Mouse (Mus musculus) v-Abl transformed pro-B cells (cell line): ENCODE measurements around the gene Slc6a21.
"Not testable (repeated sequence)": the region's sequence is repeated elsewhere in the genome, so short reads cannot be mapped to it uniquely, and the experiment has no call there.

Experiments used
- in situ Hi-C, 2 experiments: fragments of 400-800 bp; cut with MboI; formaldehyde crosslinking; loops; one replicate each; pipeline ENCODE4 v1.15.1; 2025; ENCODE audit not compliant: unreplicated experiment in 2 of 2

Gene Slc6a21

DNA sequence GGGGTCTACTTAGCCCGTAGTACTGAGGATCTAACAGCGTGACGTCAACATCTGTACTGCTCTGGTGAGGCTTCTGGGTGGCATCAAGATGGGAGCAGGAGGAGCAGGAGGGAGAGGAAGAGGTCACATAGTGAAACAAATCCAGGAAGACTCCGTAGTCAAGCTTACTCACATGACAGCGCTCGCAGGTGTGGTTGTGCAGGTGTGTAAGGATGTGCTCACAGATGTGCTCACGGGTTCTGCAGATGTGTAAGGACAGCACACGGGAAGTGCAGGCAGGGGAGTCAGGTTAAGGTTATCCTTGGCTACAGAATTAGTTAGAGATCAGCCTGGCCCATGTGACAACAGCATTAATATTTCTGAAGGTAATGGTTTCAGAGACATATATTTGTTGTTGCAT, 23.5 kb upstream of the Slc6a21 start:
- in situ Hi-C loops, result no loop called here

DNA sequence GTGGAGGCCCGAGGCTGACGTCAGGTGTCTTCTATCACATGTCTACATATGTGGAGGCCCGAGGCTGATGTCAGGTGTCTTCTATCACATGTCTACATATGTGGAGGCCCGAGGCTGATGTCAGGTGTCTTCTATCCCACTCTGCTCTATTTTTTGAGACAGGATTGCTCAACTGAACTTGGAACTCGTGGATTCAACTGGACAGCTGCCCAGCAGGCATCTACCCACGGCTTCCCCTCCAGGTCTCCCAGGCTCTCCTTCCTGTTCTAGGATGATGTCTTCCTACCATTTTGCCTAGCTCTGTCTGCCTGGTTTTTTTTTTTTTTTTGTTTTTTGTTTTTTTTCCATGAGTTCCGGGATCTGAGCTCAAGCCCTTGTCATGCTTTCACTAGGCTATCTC, 21.5 kb upstream of the Slc6a21 start:
- in situ Hi-C loops, result not testable (repeated sequence)

DNA sequence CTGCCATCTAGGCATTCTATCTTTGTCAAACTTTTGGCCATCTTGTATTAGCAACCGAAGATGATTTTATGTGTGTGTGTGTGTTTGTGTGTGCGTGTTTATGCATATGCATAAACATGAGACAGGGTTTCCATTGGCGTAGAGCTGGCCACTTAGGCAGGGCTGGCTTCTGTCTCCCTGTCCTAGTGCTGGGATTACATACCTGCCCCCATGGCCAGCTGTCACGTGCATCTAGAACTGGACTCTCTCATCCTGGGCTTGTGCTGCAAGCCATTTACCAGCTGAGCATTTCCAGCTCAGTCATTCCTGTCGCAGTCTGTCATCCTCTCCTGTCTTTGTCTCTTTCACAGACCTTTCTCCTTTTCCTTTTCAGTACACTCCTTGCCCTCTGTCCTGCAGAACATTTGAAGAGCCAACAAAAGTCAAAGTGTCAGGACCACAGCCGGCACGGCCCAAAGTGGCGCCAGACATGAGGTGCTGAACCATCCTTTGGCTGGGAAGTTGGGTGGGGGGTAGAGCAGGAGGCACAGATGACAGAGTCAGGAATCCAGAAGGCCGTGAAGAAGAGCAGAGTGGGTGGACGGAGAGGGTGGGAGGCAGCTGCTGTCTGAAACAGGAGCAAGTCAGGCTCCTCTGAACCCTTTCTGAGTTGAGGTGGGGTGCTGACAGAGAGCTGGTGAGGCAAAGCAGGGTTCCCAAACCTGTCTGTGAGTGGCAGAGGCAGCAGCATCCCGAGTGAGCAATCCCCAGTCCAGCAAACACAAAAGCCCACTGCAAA, 20.1 kb upstream of the Slc6a21 start:
- in situ Hi-C loops, result no loop called here

DNA sequence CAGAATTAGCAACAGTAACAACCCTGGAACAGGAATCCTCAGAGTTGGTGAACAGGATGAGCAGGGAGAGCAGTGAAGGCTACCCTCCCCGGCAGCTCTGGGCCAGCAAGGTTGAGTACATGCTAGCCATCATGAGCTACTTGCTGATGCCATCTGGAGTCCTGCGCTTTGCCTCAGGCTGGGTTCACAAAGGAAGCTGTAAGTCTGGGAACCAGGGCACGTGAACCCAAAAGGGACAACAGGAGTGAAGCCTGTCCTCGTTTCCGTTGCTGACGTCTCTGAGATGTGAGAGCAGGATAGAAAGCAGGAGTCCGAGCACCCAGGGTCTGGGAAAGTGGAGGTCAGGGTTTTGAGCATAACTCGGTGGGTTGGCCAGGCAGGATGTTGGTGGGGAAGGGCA, 18.0 kb upstream of the Slc6a21 start:
- in situ Hi-C loops, result no loop called here

GRCm38 (mm10) chr7:45262266-45262665, 15.0 kb upstream of the Slc6a21 start:
- in situ Hi-C loops, result no loop called here

DNA sequence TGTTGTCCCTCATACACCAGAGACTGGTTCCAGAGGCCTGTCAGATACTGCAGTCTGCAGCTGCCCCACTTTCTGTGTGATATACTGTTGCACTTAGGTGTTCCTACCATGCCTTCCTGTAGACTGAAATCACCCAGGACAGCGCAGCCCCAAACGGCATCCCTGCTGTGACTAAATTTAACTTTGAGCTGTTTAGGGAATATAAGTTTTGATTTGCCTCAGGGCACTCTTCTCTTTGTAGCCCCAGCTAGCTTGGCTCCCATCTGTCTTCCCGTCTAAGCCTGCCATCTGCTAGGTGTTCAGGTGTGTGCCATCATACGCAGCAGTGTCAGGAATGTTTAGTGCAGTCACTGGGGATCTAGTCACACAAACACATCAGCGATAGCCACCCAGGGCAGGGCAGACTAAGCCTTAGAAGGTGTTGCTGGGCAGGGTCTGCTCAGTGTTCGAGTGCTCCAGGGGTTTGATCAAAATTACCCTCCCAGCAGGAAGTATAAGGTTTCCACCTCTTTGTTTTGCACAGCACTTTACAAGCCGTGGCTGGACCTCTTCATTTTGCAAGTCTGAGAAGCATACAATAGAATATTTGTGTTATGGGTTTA, 14.2 kb upstream of the Slc6a21 start:
- in situ Hi-C loops, result no loop called here

DNA sequence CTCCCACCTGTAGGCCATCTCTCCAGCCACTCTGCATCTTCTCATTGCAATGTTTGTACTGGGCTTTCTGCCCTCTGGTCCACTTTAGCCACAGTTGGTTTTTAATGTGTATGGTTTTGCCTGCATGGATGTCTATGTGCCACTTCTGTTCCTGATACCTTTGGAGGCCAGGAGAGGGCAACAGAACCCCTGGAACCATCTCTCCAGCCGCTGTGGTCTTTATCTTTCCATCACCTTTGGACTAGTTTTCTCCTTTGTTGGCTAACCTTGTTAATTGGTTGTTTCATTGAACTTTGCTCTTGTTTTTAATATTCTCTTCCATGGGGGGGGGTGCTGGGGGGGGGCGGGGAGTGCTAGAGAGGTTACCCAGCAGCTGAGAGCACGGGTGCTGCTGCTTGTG, 13.0 kb upstream of the Slc6a21 start:
- in situ Hi-C loops, result no loop called here

GRCm38 (mm10) chr7:45265518-45265917, 11.8 kb upstream of the Slc6a21 start:
- in situ Hi-C loops, result no loop called here

DNA sequence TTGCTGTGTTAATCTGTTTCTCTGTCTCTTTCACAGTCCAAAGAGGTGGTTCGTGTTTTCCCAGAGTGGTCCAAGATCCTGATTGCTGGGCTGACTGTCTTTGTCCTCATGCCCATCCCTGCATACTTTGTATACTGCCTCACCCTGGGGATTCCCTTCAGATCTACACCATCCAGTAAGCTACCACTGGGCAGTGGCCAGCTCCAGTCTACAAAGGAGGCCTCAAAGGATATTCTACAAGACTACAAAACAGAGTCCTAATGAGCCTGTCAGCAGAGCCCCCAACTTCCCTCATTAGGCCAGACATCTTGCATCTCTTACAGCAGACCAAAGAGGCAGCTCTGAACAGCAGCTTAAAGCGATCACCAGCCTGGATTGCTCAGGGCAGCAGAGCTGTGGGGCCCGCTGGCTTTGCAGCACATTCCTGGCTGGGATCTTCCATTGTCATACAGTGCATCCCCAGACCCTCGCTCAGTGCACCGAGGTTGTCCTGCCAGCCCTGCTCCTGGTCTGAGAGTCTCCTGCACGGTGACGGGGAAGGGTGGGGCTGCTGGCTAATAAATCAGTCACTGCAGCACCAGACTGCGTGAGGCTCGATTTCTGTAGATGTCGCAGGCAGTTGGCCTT, 4.4 kb upstream of the Slc6a21 start:
- in situ Hi-C loops, result no loop called here

GRCm38 (mm10) chr7:45273672-45274071, 3.6 kb upstream of the Slc6a21 start:
- in situ Hi-C loops, result no loop called here

GRCm38 (mm10) chr7:45286486-45286885, 9.2 kb downstream of the Slc6a21 start:
- in situ Hi-C loops, result no loop called here

- in situ Hi-C loops, result loop anchor here in 1 of 2 experiments (5.0 kb wide), 1 partner anchor 214 kb away; no protein-coding TSS in a partner anchor
Measured at GRCm38 (mm10) chr7:45296626-45297025, 19.3 kb downstream of the Slc6a21 start.

GRCm38 (mm10) chr7:45297563-45297962, 20.2 kb downstream of the Slc6a21 start:
- in situ Hi-C loops, result loop anchor here in 1 of 2 experiments (5.0 kb wide), 1 partner anchor 215 kb away; no protein-coding TSS in a partner anchor

DNA sequence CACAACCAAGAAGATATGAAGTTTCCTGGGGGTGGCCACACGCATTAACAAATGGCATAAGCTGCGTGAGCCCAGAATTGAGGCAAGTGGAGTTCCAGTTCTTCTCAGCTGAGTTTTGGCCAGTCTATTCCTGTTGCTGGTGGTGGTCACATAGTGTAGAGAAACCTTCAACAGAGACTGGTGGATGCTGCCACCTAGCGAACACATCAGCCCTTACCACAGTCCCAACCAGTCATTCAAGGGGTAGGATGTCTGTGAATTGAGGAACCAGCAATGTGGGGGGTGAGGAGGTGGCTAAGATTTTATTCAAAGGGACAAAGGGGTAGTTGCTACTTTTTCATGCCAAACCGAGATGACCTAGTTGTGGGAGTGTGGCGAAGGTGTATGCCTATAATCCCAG, 22.4 kb downstream of the Slc6a21 start:
- in situ Hi-C loops, result loop anchor here (5.0 to 25.0 kb wide), 6 partner anchors 92 to 263 kb away; partner anchors contain the start of genes Bcat2 (in 1 of the 2) and Hsd17b14 (in 1 of the 2)

GRCm38 (mm10) chr7:45300270-45300669, 23.0 kb downstream of the Slc6a21 start:
- in situ Hi-C loops, result loop anchor here (5.0 to 25.0 kb wide), 6 partner anchors 93 to 262 kb away; partner anchors contain the start of genes Bcat2 (in 1 of the 2) and Hsd17b14 (in 1 of the 2)

- in situ Hi-C loops, result loop anchor here (5.0 to 25.0 kb wide), 6 partner anchors 95 to 260 kb away; partner anchors contain the start of genes Bcat2 (in 1 of the 2) and Hsd17b14 (in 1 of the 2)
Measured at GRCm38 (mm10) chr7:45302626-45303025, 25.3 kb downstream of the Slc6a21 start.

DNA sequence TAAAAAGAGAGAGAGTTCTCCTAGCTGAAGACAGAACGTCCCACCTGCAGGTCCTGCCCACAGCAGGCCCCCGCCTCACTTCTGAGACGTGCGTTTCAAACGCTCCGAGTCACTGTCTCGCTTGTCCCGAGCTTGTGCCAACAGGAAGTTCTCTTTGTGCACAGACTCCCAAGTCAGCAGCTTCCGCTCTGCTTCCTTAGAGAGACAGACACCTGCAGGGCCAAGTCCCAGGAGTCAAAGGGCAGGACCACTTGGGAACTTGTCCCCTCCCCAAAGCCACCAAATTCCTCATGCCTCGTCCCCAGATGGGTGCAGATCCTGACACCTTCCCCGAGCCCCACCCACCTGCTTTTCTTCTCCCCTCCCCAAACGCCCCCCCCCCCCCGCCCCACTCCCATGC, 27.6 kb downstream of the Slc6a21 start:
- in situ Hi-C loops, result loop anchor here (5.0 to 25.0 kb wide), 8 partner anchors 92 to 257 kb away; partner anchors contain the start of genes Bcat2 (in 1 of the 2), Hsd17b14 (in 1 of the 2) and Snrnp70 (in 1 of the 2)

- in situ Hi-C loops, result loop anchor here (5.0 to 25.0 kb wide), 3 partner anchors 92 to 257 kb away; partner anchors contain the start of genes Bcat2 (in 1 of the 2), Hsd17b14 (in 1 of the 2) and Snrnp70 (in 1 of the 2)
Measured at GRCm38 (mm10) chr7:45305275-45305674, 28.0 kb downstream of the Slc6a21 start.

DNA sequence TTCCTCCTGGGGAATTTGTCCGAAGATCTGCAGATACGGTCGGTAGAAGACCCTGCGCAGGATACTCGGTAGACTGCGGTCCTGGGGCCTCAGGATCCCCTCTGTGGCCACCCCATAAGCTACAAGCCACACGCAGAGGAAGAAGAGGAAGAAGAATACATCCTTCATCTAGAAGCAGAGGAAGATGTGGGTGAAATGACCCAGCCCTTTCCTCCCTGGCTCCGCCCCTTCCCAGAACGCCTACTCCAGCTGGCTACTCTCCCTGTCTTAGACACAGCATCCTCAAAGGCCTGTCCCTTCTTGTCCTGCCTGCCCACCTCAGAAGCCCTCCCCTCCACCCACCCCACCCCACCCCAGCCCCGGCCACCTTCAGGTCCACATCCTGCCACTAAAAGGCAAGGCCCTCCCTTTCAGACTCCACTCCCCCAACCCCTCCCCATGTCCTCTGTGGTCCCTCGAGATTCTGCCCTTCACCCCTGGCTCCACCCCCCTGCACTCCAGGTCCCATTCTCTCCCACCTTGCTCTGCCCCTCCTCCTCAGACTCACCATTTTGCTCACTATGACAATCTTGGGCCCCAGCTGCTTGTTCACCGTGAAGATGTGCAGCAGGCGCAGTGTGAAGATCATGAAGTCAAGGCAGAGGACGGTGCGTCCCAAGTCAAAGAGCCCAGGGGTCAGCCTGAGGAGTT, 31.4 kb downstream of the Slc6a21 start:
- in situ Hi-C loops, result loop anchor here (5.0 to 25.0 kb wide), 3 partner anchors 89 to 254 kb away; partner anchors contain the start of genes Bcat2 (in 1 of the 2), Hsd17b14 (in 1 of the 2) and Snrnp70 (in 1 of the 2)

DNA sequence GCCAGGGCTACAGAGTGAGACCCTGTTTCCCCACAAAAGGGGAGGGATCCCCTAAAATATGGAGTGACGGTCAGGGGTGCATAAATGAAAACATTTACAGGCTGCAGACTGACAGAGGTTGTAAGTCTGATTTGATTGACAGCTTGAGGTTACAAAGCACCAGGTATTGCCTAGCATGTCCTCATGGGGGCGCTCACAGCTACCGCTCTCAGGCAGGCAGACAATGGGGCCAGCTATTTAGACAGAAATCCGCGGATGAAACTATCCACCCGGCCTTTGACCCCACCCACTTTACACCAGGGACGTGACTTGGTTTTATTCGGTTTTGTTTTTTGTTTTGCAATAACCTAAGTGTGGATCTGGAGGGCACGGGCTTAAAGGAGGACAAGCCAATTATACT, 32.1 kb downstream of the Slc6a21 start:
- in situ Hi-C loops, result loop anchor here (5.0 to 25.0 kb wide), 3 partner anchors 88 to 253 kb away; partner anchors contain the start of genes Bcat2 (in 1 of the 2), Hsd17b14 (in 1 of the 2) and Snrnp70 (in 1 of the 2)
